Mouse (Mus musculus): ENCODE measurements around the gene Mpp5. TPM values are rescaled to one million over a fixed set of nuclear protein-coding genes. Genes with fewer than 3 reads are reported as not detected.

The Mpp5 gene
- polyA plus RNA-seq, 1 experiment = 9.1 TPM

GRCm38 (mm10) chr12:78749378-78749801, 683 bp downstream of the Mpp5 start:
- TF ChIP-seq CTCF (IDR thresholded peaks at IDR 0.05; ENCODE audit: control insufficient read depth, insufficient read depth, low read length) (no peak), POLR2A (IDR thresholded peaks at IDR 0.05; ENCODE audit: borderline replicate concordance, control insufficient read depth, low read depth, low read length) (no peak)
- peak overlapping the region; percentile 77 for H3K27ac ChIP-seq (ENCODE audit: control insufficient read depth, insufficient read depth, low read depth, low read length, poor library complexity)
- 1% methylated on average over 25 of the region's 25 CpGs for WGBS
- H3K4me1 ChIP-seq (ENCODE audit: control insufficient read depth, insufficient read depth, low read length) = no peaks in the 10 kb centered on the region; the same call in 1 of the 2 replicates
- peak overlapping the region; percentile 90 for H3K4me3 ChIP-seq (replicated peaks; ENCODE audit: control insufficient read depth, low read depth, low read length)

- Histone ChIP-seq H3K4me1 (ENCODE audit: control insufficient read depth, insufficient read depth, low read length) (no peaks in the 10 kb centered on the region), H3K27ac (ENCODE audit: control insufficient read depth, insufficient read depth, low read depth, low read length, poor library complexity) (no peak overlapping the region), H3K4me3 (replicated peaks; ENCODE audit: control insufficient read depth, low read depth, low read length) (no peak overlapping the region)
- TF ChIP-seq POLR2A (IDR thresholded peaks at IDR 0.05; ENCODE audit: borderline replicate concordance, control insufficient read depth, low read depth, low read length) (no peak), CTCF (IDR thresholded peaks at IDR 0.05; ENCODE audit: control insufficient read depth, insufficient read depth, low read length) (no peak)
Observed at GRCm38 (mm10) chr12:78761979-78762378, 13.3 kb downstream of the Mpp5 start.

GRCm38 (mm10) chr12:78769031-78769713, 20.5 kb downstream of the Mpp5 start:
- Histone ChIP-seq H3K27ac (ENCODE audit: control insufficient read depth, insufficient read depth, low read depth, low read length, poor library complexity) (no peak overlapping the region), H3K4me3 (replicated peaks; ENCODE audit: control insufficient read depth, low read depth, low read length) (no peak overlapping the region), H3K4me1 (ENCODE audit: control insufficient read depth, insufficient read depth, low read length) (no peaks in the 10 kb centered on the region; the same call in 1 of the 2 replicates)
- no peak for TF ChIP-seq CTCF (IDR thresholded peaks at IDR 0.05; ENCODE audit: control insufficient read depth, insufficient read depth, low read length)
- TF ChIP-seq POLR2A (IDR thresholded peaks at IDR 0.05; ENCODE audit: borderline replicate concordance, control insufficient read depth, low read depth, low read length) = no peak
- 82% methylated on average over 6 of the region's 6 CpGs for WGBS

- no peak overlapping the region for H3K27ac ChIP-seq (ENCODE audit: control insufficient read depth, insufficient read depth, low read depth, low read length, poor library complexity)
- H3K4me1 ChIP-seq (ENCODE audit: control insufficient read depth, insufficient read depth, low read length) = no peaks in the 10 kb centered on the region; the same call in 1 of the 2 replicates
- no peak overlapping the region for H3K4me3 ChIP-seq (replicated peaks; ENCODE audit: control insufficient read depth, low read depth, low read length)
- TF ChIP-seq POLR2A (IDR thresholded peaks at IDR 0.05; ENCODE audit: borderline replicate concordance, control insufficient read depth, low read depth, low read length) = no peak
- TF ChIP-seq CTCF (IDR thresholded peaks at IDR 0.05; ENCODE audit: control insufficient read depth, insufficient read depth, low read length) = no peak
- 29% methylated on average over 2 of the region's 2 CpGs for WGBS
Observed at GRCm38 (mm10) chr12:78773211-78773610, 24.5 kb downstream of the Mpp5 start.

GRCm38 (mm10) chr12:78777916-78778315, 29.2 kb downstream of the Mpp5 start:
- TF ChIP-seq CTCF (IDR thresholded peaks at IDR 0.05; ENCODE audit: control insufficient read depth, insufficient read depth, low read length) (no peak), POLR2A (IDR thresholded peaks at IDR 0.05; ENCODE audit: borderline replicate concordance, control insufficient read depth, low read depth, low read length) (no peak)
- no peaks in the 10 kb centered on the region; the same call in 1 of the 2 replicates for H3K4me1 ChIP-seq (ENCODE audit: control insufficient read depth, insufficient read depth, low read length)
- H3K4me3 ChIP-seq (replicated peaks; ENCODE audit: control insufficient read depth, low read depth, low read length) = no peak overlapping the region
- H3K27ac ChIP-seq (ENCODE audit: control insufficient read depth, insufficient read depth, low read depth, low read length, poor library complexity) = no peak overlapping the region
- WGBS = 78% methylated on average over 2 of the region's 2 CpGs

- H3K4me1 ChIP-seq (ENCODE audit: control insufficient read depth, insufficient read depth, low read length) = no peaks in the 10 kb centered on the region
- 76% methylated on average over 4 of the region's 4 CpGs for WGBS
- H3K4me3 ChIP-seq (replicated peaks; ENCODE audit: control insufficient read depth, low read depth, low read length) = no peak overlapping the region
- no peak for TF ChIP-seq POLR2A (IDR thresholded peaks at IDR 0.05; ENCODE audit: borderline replicate concordance, control insufficient read depth, low read depth, low read length)
- TF ChIP-seq CTCF (IDR thresholded peaks at IDR 0.05; ENCODE audit: control insufficient read depth, insufficient read depth, low read length) = no peak
- no peak overlapping the region for H3K27ac ChIP-seq (ENCODE audit: control insufficient read depth, insufficient read depth, low read depth, low read length, poor library complexity)
Observed at GRCm38 (mm10) chr12:78778423-78779067, 29.8 kb downstream of the Mpp5 start.

GRCm38 (mm10) chr12:78788266-78788873, 39.7 kb downstream of the Mpp5 start:
- 48% methylated on average over 3 of the region's 3 CpGs for WGBS
- Histone ChIP-seq H3K4me1 (ENCODE audit: control insufficient read depth, insufficient read depth, low read length) (no peaks in the 10 kb centered on the region; the same call in 1 of the 2 replicates), H3K27ac (ENCODE audit: control insufficient read depth, insufficient read depth, low read depth, low read length, poor library complexity) (no peak overlapping the region), H3K4me3 (replicated peaks; ENCODE audit: control insufficient read depth, low read depth, low read length) (no peak overlapping the region)
- TF ChIP-seq POLR2A (IDR thresholded peaks at IDR 0.05; ENCODE audit: borderline replicate concordance, control insufficient read depth, low read depth, low read length) (no peak), CTCF (IDR thresholded peaks at IDR 0.05; ENCODE audit: control insufficient read depth, insufficient read depth, low read length) (no peak)

GRCm38 (mm10) chr12:78790791-78791190, 42.1 kb downstream of the Mpp5 start:
- H3K27ac ChIP-seq (ENCODE audit: control insufficient read depth, insufficient read depth, low read depth, low read length, poor library complexity) = no peak overlapping the region
- TF ChIP-seq POLR2A (IDR thresholded peaks at IDR 0.05; ENCODE audit: borderline replicate concordance, control insufficient read depth, low read depth, low read length) (no peak), CTCF (IDR thresholded peaks at IDR 0.05; ENCODE audit: control insufficient read depth, insufficient read depth, low read length) (no peak)
- WGBS = 68% methylated on average over 2 of the region's 2 CpGs
- no peak overlapping the region for H3K4me3 ChIP-seq (replicated peaks; ENCODE audit: control insufficient read depth, low read depth, low read length)
- no peaks in the 10 kb centered on the region; the same call in 1 of the 2 replicates for H3K4me1 ChIP-seq (ENCODE audit: control insufficient read depth, insufficient read depth, low read length)
